Mouse (Mus musculus): ENCODE results near the gene Flt1. TPM values are rescaled to one million over a fixed set of nuclear protein-coding genes. Genes with fewer than 3 reads are reported as not detected.

Gene Flt1
- polyA plus RNA-seq, 1 experiment = 8.1 TPM

- TF ChIP-seq POLR2A (IDR thresholded peaks at IDR 0.05; ENCODE audit: borderline replicate concordance, extremely low read depth, insufficient read depth, insufficient read length, poor library complexity, severe bottlenecking) (no peak), CTCF (IDR thresholded peaks at IDR 0.05; ENCODE audit: borderline replicate concordance, extremely low read depth, insufficient read depth, insufficient read length) (no peak)
- DNase-seq (ENCODE audit: low read depth) = peak; percentile 44
Measured at GRCm38 (mm10) chr5:147657882-147658855, 67.6 kb downstream of the Flt1 start.

- TF ChIP-seq CTCF (IDR thresholded peaks at IDR 0.05; ENCODE audit: borderline replicate concordance, extremely low read depth, insufficient read depth, insufficient read length) = peak; percentile 16; the same call in 1 of the 2 replicates
- TF ChIP-seq POLR2A (IDR thresholded peaks at IDR 0.05; ENCODE audit: borderline replicate concordance, extremely low read depth, insufficient read depth, insufficient read length, poor library complexity, severe bottlenecking) = no peak
- DNase-seq (ENCODE audit: low read depth) = no peak
Measured at GRCm38 (mm10) chr5:147655761-147656160, 70.0 kb downstream of the Flt1 start.

- no peak for TF ChIP-seq CTCF (IDR thresholded peaks at IDR 0.05; ENCODE audit: borderline replicate concordance, extremely low read depth, insufficient read depth, insufficient read length)
- TF ChIP-seq POLR2A (IDR thresholded peaks at IDR 0.05; ENCODE audit: borderline replicate concordance, extremely low read depth, insufficient read depth, insufficient read length, poor library complexity, severe bottlenecking) = no peak
- no peak for DNase-seq (ENCODE audit: low read depth)
Measured at GRCm38 (mm10) chr5:147651233-147651632, 74.6 kb downstream of the Flt1 start.

GRCm38 (mm10) chr5:147646351-147646929, 79.4 kb downstream of the Flt1 start:
- TF ChIP-seq POLR2A (IDR thresholded peaks at IDR 0.05; ENCODE audit: borderline replicate concordance, extremely low read depth, insufficient read depth, insufficient read length, poor library complexity, severe bottlenecking) (no peak), CTCF (IDR thresholded peaks at IDR 0.05; ENCODE audit: borderline replicate concordance, extremely low read depth, insufficient read depth, insufficient read length) (no peak)
- DNase-seq (ENCODE audit: low read depth) = no peak

- TF ChIP-seq CTCF (IDR thresholded peaks at IDR 0.05; ENCODE audit: borderline replicate concordance, extremely low read depth, insufficient read depth, insufficient read length) (no peak), POLR2A (IDR thresholded peaks at IDR 0.05; ENCODE audit: borderline replicate concordance, extremely low read depth, insufficient read depth, insufficient read length, poor library complexity, severe bottlenecking) (no peak)
- DNase-seq (ENCODE audit: low read depth) = peak; percentile 86
Measured at GRCm38 (mm10) chr5:147645001-147645645, 80.7 kb downstream of the Flt1 start.

GRCm38 (mm10) chr5:147641452-147641851, 84.4 kb downstream of the Flt1 start:
- no peak for DNase-seq (ENCODE audit: low read depth)
- TF ChIP-seq CTCF (IDR thresholded peaks at IDR 0.05; ENCODE audit: borderline replicate concordance, extremely low read depth, insufficient read depth, insufficient read length) = no peak
- no peak for TF ChIP-seq POLR2A (IDR thresholded peaks at IDR 0.05; ENCODE audit: borderline replicate concordance, extremely low read depth, insufficient read depth, insufficient read length, poor library complexity, severe bottlenecking)

GRCm38 (mm10) chr5:147639940-147640339, 85.9 kb downstream of the Flt1 start:
- DNase-seq (ENCODE audit: low read depth) = no peak
- no peak for TF ChIP-seq POLR2A (IDR thresholded peaks at IDR 0.05; ENCODE audit: borderline replicate concordance, extremely low read depth, insufficient read depth, insufficient read length, poor library complexity, severe bottlenecking)
- no peak for TF ChIP-seq CTCF (IDR thresholded peaks at IDR 0.05; ENCODE audit: borderline replicate concordance, extremely low read depth, insufficient read depth, insufficient read length)

- no peak for TF ChIP-seq CTCF (IDR thresholded peaks at IDR 0.05; ENCODE audit: borderline replicate concordance, extremely low read depth, insufficient read depth, insufficient read length)
- TF ChIP-seq POLR2A (IDR thresholded peaks at IDR 0.05; ENCODE audit: borderline replicate concordance, extremely low read depth, insufficient read depth, insufficient read length, poor library complexity, severe bottlenecking) = no peak
- DNase-seq (ENCODE audit: low read depth) = no peak
Measured at GRCm38 (mm10) chr5:147636676-147637075, 89.1 kb downstream of the Flt1 start.

GRCm38 (mm10) chr5:147635883-147636282, 89.9 kb downstream of the Flt1 start:
- DNase-seq (ENCODE audit: low read depth) = no peak
- TF ChIP-seq CTCF (IDR thresholded peaks at IDR 0.05; ENCODE audit: borderline replicate concordance, extremely low read depth, insufficient read depth, insufficient read length) = no peak
- no peak for TF ChIP-seq POLR2A (IDR thresholded peaks at IDR 0.05; ENCODE audit: borderline replicate concordance, extremely low read depth, insufficient read depth, insufficient read length, poor library complexity, severe bottlenecking)

- TF ChIP-seq POLR2A (IDR thresholded peaks at IDR 0.05; ENCODE audit: borderline replicate concordance, extremely low read depth, insufficient read depth, insufficient read length, poor library complexity, severe bottlenecking) (no peak), CTCF (IDR thresholded peaks at IDR 0.05; ENCODE audit: borderline replicate concordance, extremely low read depth, insufficient read depth, insufficient read length) (no peak)
- DNase-seq (ENCODE audit: low read depth) = no peak
Measured at GRCm38 (mm10) chr5:147634016-147634415, 91.8 kb downstream of the Flt1 start.

- TF ChIP-seq CTCF (IDR thresholded peaks at IDR 0.05; ENCODE audit: borderline replicate concordance, extremely low read depth, insufficient read depth, insufficient read length) (no peak), POLR2A (IDR thresholded peaks at IDR 0.05; ENCODE audit: borderline replicate concordance, extremely low read depth, insufficient read depth, insufficient read length, poor library complexity, severe bottlenecking) (no peak)
- no peak for DNase-seq (ENCODE audit: low read depth)
Measured at GRCm38 (mm10) chr5:147632716-147633115, 93.1 kb downstream of the Flt1 start.

Measured in brain, embryonic 14.5 days (tissue).